Mouse (Mus musculus) layer of hippocampus, adult 18-20 months (tissue): ENCODE results near the gene Rps7. TPM values are rescaled to one million over a fixed set of nuclear protein-coding genes. Genes with fewer than 3 reads are reported as not detected.

Experiments
- DNase-seq, 2 experiments: peaks; one replicate each; pipeline ENCODE4 v3.0.0; 2022; ENCODE audit warnings: low spot score in 2 of 2
- microRNA-seq, 2 experiments: library from miRNA; unstranded; fragments of <30 nt; microRNA quantifications; one replicate each; pipeline ENCODE4 v1.2.0; 2021
- total RNA-seq, 2 experiments: library from RNA; stranded (reverse); gene quantifications; 2 replicates each; pipeline ENCODE4 v1.2.3; 2021

Gene Rps7
- total RNA-seq, 2 experiments from 2014 or later = 303 to 306 TPM

DNA sequence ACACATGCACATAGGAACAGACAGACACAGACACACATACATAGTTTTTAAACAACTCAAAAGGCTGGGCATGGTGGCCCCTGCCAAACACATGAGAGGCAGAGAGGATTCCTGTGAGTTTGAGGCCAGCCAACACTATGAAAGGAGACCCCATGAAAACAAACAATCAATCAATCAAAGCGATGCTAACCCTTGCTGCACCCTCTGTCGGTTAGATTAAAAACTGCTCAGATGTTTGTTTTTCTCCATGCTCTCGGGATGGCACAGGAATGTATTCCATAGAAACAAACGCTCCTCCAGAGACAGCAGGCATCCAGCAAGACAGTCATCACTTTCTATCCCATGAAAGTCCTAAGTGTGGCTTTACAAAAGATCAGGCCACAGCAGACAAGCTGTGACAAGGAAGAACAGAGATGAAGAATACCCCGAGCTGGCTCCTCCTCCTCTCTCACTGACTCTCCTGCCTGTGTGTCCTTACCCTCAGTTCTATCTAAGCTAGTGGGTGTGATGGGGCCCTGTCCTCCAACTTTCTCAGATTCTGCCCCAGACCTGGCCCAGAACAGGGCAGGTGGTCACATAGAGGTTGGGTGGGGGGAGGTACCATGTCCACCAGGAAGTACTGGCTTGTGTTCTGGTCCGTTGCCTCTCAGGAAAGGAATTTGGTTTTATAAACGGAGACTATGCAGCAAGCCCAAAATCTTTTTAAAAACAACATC lies 14.1 kb downstream of the Rps7 start:
- DNase-seq = no peak

GRCm38 (mm10) chr12:28617297-28617696 lies 18.5 kb downstream of the Rps7 start:
- no peak for DNase-seq

DNA sequence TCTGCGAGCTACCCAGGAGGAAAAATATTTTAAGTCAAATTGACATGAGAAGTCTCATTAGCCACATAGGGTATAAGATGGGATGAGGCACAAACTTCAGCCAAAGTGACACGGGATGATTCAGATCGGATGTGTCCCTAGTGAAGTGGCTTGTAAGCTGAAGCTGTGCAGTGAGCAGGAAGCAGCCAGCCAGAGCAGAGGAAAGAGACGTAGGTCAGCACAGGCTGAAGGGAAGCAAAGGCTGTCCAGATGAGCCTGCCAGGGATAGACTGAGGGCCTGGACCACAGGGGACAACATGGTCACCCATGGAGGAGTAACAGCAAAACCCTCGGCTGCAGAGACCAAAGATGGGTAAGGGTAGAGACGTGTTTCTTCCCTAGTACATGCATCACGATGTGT lies 21.4 kb downstream of the Rps7 start:
- no peak for DNase-seq

DNA sequence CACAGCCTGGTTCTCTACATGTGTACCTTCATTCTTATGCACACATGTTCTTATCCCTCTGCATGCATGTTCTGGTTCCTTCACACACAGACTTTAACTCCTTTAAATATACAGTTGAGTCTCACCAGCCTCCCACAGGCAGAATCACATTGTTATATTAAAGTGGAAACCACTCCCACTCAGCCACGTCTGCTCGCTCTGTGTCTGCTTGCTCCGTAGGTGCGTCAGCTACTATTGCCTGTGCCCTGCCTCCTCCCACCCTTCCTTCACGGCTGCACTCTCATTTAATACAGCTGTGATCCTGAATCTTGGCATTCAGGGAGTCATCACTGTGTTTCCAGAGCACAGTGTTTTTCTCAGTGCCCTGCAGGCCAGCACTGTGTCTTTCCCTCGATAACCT lies 23.4 kb downstream of the Rps7 start:
- peak; percentile 39 to 67 for DNase-seq

- peak; percentile 61 to 81 for DNase-seq
Observed at GRCm38 (mm10) chr12:28607546-28608305, 28.0 kb downstream of the Rps7 start.

DNA sequence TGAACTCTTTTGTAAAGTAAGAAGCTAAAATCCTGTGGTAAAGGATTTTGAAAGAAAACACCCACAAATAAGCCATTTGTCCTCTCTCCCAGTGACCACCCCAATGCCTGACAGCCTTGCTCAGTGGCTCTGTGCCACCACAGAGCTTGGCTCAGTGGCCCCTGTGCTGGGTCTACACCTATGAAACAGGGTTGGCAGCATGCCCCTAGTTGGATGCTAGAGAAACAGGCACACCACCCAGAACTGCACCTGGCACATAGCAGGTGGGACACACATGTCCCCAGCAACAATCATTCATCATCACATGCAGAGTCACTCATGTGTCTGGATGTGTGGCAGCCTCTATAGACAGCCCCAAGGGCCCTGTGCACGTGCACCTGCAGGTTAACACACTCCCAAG lies 32.3 kb downstream of the Rps7 start:
- DNase-seq = no peak

GRCm38 (mm10) chr12:28602259-28602658 lies 33.5 kb downstream of the Rps7 start:
- DNase-seq = no peak

DNA sequence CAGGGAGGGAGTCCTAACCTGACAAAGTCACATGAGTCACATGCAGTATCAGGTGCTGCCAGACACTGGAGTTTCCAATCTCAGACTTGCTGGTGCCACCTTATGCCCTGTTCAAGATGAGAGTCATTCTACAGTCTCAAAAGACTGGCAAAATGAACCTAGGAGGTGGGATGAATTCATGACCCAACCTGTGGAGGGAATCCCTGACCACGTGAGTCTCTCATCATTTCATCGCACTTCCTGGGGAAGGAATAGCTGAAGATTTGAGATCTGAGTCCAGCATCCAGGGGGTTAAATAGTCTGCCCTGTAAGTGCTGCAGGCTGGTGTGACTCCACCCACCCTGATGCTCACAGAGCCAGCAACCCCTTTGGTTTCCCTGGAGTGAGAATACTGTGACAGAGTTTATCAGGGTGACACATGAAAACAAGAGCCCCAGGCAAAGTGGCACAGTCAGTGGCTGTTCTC lies 37.2 kb downstream of the Rps7 start:
- no peak for DNase-seq

DNA sequence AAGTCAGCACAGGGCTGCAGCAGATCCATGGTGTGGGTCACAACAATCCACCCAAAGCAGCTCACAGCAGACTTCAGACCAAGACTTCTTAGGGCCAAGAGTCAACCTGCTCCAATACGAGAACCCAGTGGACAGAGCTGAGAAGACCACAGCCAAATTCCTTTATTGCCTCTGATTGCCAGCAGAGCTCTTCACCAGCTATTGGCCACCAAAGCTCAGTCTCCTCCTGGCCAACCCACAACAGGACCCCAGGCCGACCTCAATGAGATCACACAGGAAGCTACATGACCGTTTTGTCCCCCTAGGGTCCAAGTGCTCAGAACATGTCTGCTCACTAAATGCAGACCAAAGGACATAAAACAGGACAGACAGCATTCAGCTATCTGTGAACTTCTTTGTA lies 37.6 kb downstream of the Rps7 start:
- DNase-seq = no peak

DNA sequence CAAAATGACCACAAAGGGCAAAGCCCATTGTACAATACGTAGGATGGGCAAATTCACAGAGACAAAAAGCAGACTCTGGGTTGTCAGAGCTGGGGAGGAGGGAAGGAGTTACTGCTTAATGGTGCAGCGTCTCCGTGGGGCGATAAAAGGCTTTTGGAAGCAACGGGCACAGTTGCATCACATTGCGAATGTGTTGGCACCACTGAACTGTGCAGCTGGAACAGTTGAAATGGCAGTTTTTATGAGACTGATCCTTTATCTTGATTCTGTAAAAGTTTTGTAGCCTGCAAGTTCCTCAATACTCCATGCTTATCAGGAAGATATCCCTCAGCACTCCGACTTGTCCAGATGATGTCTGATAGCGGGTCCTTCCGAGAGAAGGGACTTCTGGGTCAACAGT lies 38.1 kb downstream of the Rps7 start:
- DNase-seq = no peak

DNA sequence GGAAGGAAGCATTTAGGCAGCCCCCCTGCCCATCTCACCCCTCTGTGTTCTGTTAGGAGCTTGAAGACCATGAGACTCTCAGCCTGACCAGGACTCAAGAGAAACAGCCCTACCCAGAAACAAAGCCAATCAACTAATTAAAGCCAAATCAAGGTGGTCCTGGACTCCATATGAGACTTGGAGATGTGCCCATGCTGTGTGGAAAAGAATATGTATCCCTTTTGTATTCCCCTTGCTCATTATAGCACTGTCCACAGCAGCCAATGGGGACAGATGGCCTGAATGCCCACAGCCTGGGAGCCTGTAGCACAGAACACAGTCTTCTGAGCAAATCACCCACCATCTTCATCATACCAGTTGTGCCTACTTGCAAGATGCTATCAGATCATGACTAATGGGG lies 38.9 kb downstream of the Rps7 start:
- no peak for DNase-seq

GRCm38 (mm10) chr12:28590428-28590827 lies 45.3 kb downstream of the Rps7 start:
- no peak for DNase-seq

GRCm38 (mm10) chr12:28589090-28589868 lies 46.5 kb downstream of the Rps7 start:
- DNase-seq = peak; percentile 87 to 95

DNA sequence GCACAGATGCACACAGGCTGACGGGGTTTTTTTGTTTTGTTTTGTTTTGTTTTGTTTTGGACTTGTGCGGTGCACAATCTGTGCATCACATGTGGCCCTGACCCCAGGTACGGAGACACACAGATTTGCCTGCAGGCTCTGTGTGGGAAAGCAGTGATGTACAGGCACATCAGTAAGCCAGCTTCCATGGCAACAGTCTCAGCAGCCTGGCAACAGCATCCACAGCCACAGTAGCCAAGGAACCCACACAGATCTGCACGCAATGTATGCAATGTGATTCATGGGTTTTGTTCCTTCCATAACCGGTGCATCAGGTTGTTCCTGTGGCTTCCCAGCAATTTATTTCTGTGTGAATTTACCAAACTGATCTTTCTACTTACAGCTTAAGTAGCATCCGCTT lies 47.8 kb downstream of the Rps7 start:
- peak; percentile 81 to 89 for DNase-seq

DNA sequence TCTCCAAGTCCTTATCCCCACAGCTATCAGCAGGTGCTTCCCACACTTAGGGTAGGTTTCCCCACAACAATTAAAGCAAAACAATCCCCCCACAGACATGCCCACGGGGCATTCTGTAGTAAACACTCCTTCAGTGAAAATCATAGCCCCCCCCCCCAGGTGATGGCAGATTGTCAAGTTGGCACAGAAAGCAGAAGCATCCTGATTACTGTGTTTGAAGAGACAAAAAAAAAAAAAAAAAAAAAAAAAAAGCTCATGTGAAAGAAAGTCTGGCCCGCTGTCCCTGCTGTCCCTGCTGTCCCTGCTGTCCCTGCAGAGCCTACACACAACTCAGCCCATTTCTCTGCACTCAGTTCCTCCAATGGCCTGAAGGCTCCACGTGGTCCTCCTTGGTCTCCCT lies 51.7 kb downstream of the Rps7 start:
- DNase-seq = no peak

GRCm38 (mm10) chr12:28582423-28582822 lies 53.3 kb downstream of the Rps7 start, which contains the start of gene Allc:
Gene Allc (minus strand): TSS chr12:28582523.
- no peak for DNase-seq

Small RNA genes within 50 kb of the gene (microRNA-seq; reads per million reads assigned to microRNA genes)
- 0 to 0.98 reads per million in 2 experiments for gene Mir6937

Other genes starting within 250 kb of the Rps7 start
- gene Dcdc2c, start 83.6 kb downstream of the Rps7 start, total RNA-seq = under 1 TPM; 0.43 to 0.45 TPM
- under 1 TPM; 0.52 to 0.56 TPM for gene Allc, start 53.4 kb downstream of the Rps7 start, total RNA-seq
- gene Colec11, start 12.6 kb downstream of the Rps7 start, total RNA-seq = under 1 TPM; 0.46 to 0.94 TPM
- gene Rnaseh1, start 13.6 kb upstream of the Rps7 start, total RNA-seq = 10 to 100 TPM; 13.7 to 14.0 TPM
- gene Adi1, start 39.3 kb upstream of the Rps7 start, total RNA-seq = 10 to 100 TPM; 41.9 to 44.4 TPM
- 10 to 100 TPM; 58.4 to 62.0 TPM for gene Trappc12, start 114.5 kb upstream of the Rps7 start, total RNA-seq
- gene Eipr1, start 115.8 kb upstream of the Rps7 start, total RNA-seq = 10 to 100 TPM; 52.0 to 54.2 TPM